Comparison of ENCODE assay signal across 8 mouse cellular contexts in genomic region chr10:109011226-109012165, GRCm38 (mm10). TPM values are rescaled to one million over a fixed set of nuclear protein-coding genes. Genes with fewer than 3 reads are reported as not detected.
DNase-seq lines count a peak whose midpoint lies in the region; ATAC-seq and TF ChIP-seq lines count a peak whose summit lies in the region.

No protein-coding gene starts in this region.

- H3K9me3 ChIP-seq in intestine, embryonic 15.5 days, result no peaks in the 10 kb centered on the region
- no peaks in the 10 kb centered on the region for H3K9me3 ChIP-seq in limb, embryonic 12.5 days
- no peaks in the 10 kb centered on the region for H3K9me3 ChIP-seq in neural tube, embryonic 15.5 days (replicated peaks)

- peak overlapping the region; percentile 82 for H3K4me2 ChIP-seq in intestine, embryonic 15.5 days (replicated peaks)
- peak overlapping the region; percentile 98 for H3K4me2 ChIP-seq in limb, embryonic 12.5 days
- H3K4me2 ChIP-seq in neural tube, embryonic 15.5 days, result peak overlapping the region; percentile 95

- DNase-seq in heart, adult 18-20 months, result peak; percentile 8 to 21
- DNase-seq in heart, adult 8-10 months (ENCODE audit: low spot score), result no peak
- DNase-seq in cerebellum, adult 18-20 months, result peak; percentile 76 to 80
- DNase-seq in forelimb bud, embryonic 11.5 days (ENCODE audit: low read depth, low spot score), result peak; percentile 8
- no peak for DNase-seq in thymus, adult 2 months

- peak; percentile 94 for ATAC-seq in intestine, embryonic 15.5 days
- ATAC-seq in limb, embryonic 12.5 days (ENCODE audit: insufficient number of reproducible peaks, insufficient read depth, low FRiP score, low TSS enrichment, low read depth), result peak; percentile 68
- peak; percentile 72 for ATAC-seq in neural tube, embryonic 15.5 days (ENCODE audit: low FRiP score)

- no peaks in the 10 kb centered on the region for H3K36me3 ChIP-seq in intestine, embryonic 15.5 days
- H3K36me3 ChIP-seq in limb, embryonic 12.5 days, result no peaks in the 10 kb centered on the region
- H3K36me3 ChIP-seq in neural tube, embryonic 15.5 days, result no peaks in the 10 kb centered on the region
- H3K36me3 ChIP-seq in thymus, adult 2 months (ENCODE audit: control insufficient read depth, insufficient read depth, low read length), result no peaks in the 10 kb centered on the region

- TF ChIP-seq POLR2A in thymus, adult 2 months (IDR thresholded peaks at IDR 0.05; ENCODE audit: control insufficient read depth, extremely low read depth, insufficient read depth, low read length, poor library complexity), result no peak

- H3K27me3 ChIP-seq in intestine, embryonic 15.5 days (replicated peaks), result peaks cover 15% of the 10 kb centered on the region
- H3K27me3 ChIP-seq in limb, embryonic 12.5 days, result peaks cover 41% of the 10 kb centered on the region
- no peaks in the 10 kb centered on the region for H3K27me3 ChIP-seq in neural tube, embryonic 15.5 days (replicated peaks)
- no peaks in the 10 kb centered on the region for H3K27me3 ChIP-seq in thymus, adult 2 months (ENCODE audit: control insufficient read depth, insufficient read depth, low read length)

- H3K4me1 ChIP-seq in intestine, embryonic 15.5 days (replicated peaks), result peaks cover 11% of the 10 kb centered on the region
- peaks cover 13% of the 10 kb centered on the region; the same call in 1 of the 2 replicates for H3K4me1 ChIP-seq in limb, embryonic 12.5 days (replicated peaks)
- peaks cover 6% of the 10 kb centered on the region; the same call in 1 of the 2 replicates for H3K4me1 ChIP-seq in neural tube, embryonic 15.5 days
- H3K4me1 ChIP-seq in thymus, adult 2 months (replicated peaks; ENCODE audit: control insufficient read depth, insufficient read depth, low read length), result no peaks in the 10 kb centered on the region

- H3K4me3 ChIP-seq in intestine, embryonic 15.5 days (replicated peaks), result peak overlapping the region; percentile 39
- H3K4me3 ChIP-seq in limb, embryonic 12.5 days (replicated peaks), result peak overlapping the region; percentile 56
- peak overlapping the region; percentile 70 for H3K4me3 ChIP-seq in neural tube, embryonic 15.5 days (replicated peaks)
- H3K4me3 ChIP-seq in thymus, adult 2 months (ENCODE audit: control insufficient read depth, insufficient read depth, low read length), result no peak overlapping the region

- no peak overlapping the region for H3K27ac ChIP-seq in intestine, embryonic 15.5 days
- H3K27ac ChIP-seq in limb, embryonic 12.5 days, result no peak overlapping the region
- H3K27ac ChIP-seq in neural tube, embryonic 15.5 days (replicated peaks), result peak overlapping the region; percentile 91
- no peak overlapping the region for H3K27ac ChIP-seq in thymus, adult 2 months (ENCODE audit: control insufficient read depth, insufficient read depth, low read length)

- no peak for TF ChIP-seq CTCF in thymus, adult 2 months (IDR thresholded peaks at IDR 0.05; ENCODE audit: borderline replicate concordance, control insufficient read depth, extremely low read depth, insufficient read depth, low read length, poor library complexity)

- H3K9ac ChIP-seq in intestine, embryonic 15.5 days, result no peak overlapping the region
- H3K9ac ChIP-seq in limb, embryonic 12.5 days (replicated peaks), result no peak overlapping the region
- peak overlapping the region; percentile 82 for H3K9ac ChIP-seq in neural tube, embryonic 15.5 days (replicated peaks)

- 1% methylated on average over 29 of the region's 29 CpGs for WGBS in intestine, embryonic 15.5 days
- WGBS in limb, embryonic 12.5 days, result 2% methylated on average over 28 of the region's 29 CpGs
- WGBS in neural tube, embryonic 15.5 days, result 1% methylated on average over 28 of the region's 29 CpGs
- 5% methylated on average over 29 of the region's 29 CpGs for WGBS in thymus, adult 2 months

RNA-seq across cellular contexts. Expression of gene Syt1, which starts 0.7 kb away (rescaled TPM):
- total RNA-seq in heart, adult 18-20 months (2021), result under 1 TPM; 0.13 to 0.15 TPM
- total RNA-seq in heart, adult 8-10 months (2022), result under 1 TPM; 0.11 to 0.38 (median 0.31) TPM
- polyA plus RNA-seq in intestine, embryonic 15.5 days (2015; fragmentation: Nextera tagmentation; extraction: Ambion mirVana), result 8.5 and 10.0 TPM in 2 replicates
- 1.1 and 1.4 TPM in 2 replicates for polyA plus RNA-seq in limb, embryonic 12.5 days (2016; fragmentation: Nextera tagmentation; extraction: Ambion mirVana)
- polyA plus RNA-seq in neural tube, embryonic 15.5 days (2015; fragmentation: Nextera tagmentation; extraction: Ambion mirVana), result 95.4 and 116 TPM in 2 replicates
- 1.9 and 2.0 TPM in 2 replicates for polyA plus RNA-seq in thymus, adult 2 months (2012; rRNA removed)

Comparison
In these comparisons a context has a peak if more than half of its experiments do, and no peak if none do; other contexts are left out.
1. DNase-seq: peak in heart, adult 18-20 months (2 of 2), cerebellum, adult 18-20 months (2 of 2) and forelimb bud, embryonic 11.5 days (single experiment); none in heart, adult 8-10 months (single experiment) and thymus, adult 2 months (single experiment).
2. Peak in every context shown above with its lines, with median percentiles within 50 percentile points of each other: ATAC-seq and H3K4me2 ChIP-seq.